Mouse (Mus musculus) B cell, adult 2 months (primary cell): ENCODE measurements around the gene Fam78a.
A peak's percentile ranks its signal among the peaks of the same experiment; 100 is the strongest.
"Not testable (repeated sequence)": the region's sequence is repeated elsewhere in the genome, so short reads cannot be mapped to it uniquely, and the experiment has no call there.

Source experiments
- DNase-seq, 2 experiments: peaks; one replicate each; pipeline ENCODE4 v3.0.0; 2022

Gene Fam78a

GRCm38 (mm10) chr2:32064913-32065312 is 19.7 kb downstream of the Fam78a start:
- DNase-seq: peak in 1 of 2 experiments; percentile 23

GRCm38 (mm10) chr2:32063451-32064151 is 21.1 kb downstream of the Fam78a start:
- no peak for DNase-seq

GRCm38 (mm10) chr2:32062626-32063410 is 21.8 kb downstream of the Fam78a start:
- DNase-seq: peak; percentile 30 to 46

GRCm38 (mm10) chr2:32061722-32062505 is 22.7 kb downstream of the Fam78a start:
- no peak for DNase-seq

GRCm38 (mm10) chr2:32061189-32061588 is 23.5 kb downstream of the Fam78a start:
- DNase-seq: no peak

- no peak for DNase-seq
Observed at GRCm38 (mm10) chr2:32060228-32060805, 24.3 kb downstream of the Fam78a start.

GRCm38 (mm10) chr2:32059613-32060012 is 25.0 kb downstream of the Fam78a start:
- DNase-seq: no peak

GRCm38 (mm10) chr2:32058716-32059115 is 25.9 kb downstream of the Fam78a start:
- no peak for DNase-seq

- no peak for DNase-seq
Observed at GRCm38 (mm10) chr2:32058241-32058640, 26.4 kb downstream of the Fam78a start.

- DNase-seq: no peak
Observed at GRCm38 (mm10) chr2:32057794-32058193, 26.9 kb downstream of the Fam78a start.

- no peak for DNase-seq
Observed at GRCm38 (mm10) chr2:32057360-32057759, 27.3 kb downstream of the Fam78a start.

GRCm38 (mm10) chr2:32056524-32056923 is 28.1 kb downstream of the Fam78a start:
- DNase-seq: no peak

- no peak for DNase-seq
Observed at GRCm38 (mm10) chr2:32055357-32055965, 29.2 kb downstream of the Fam78a start.

- DNase-seq: no peak
Observed at GRCm38 (mm10) chr2:32052418-32052817, 32.2 kb downstream of the Fam78a start.

- no peak for DNase-seq
Observed at GRCm38 (mm10) chr2:32051791-32052190, 32.9 kb downstream of the Fam78a start.

GRCm38 (mm10) chr2:32047323-32047722 is 37.3 kb downstream of the Fam78a start:
- no peak for DNase-seq

GRCm38 (mm10) chr2:32046009-32046408 is 38.6 kb downstream of the Fam78a start:
- DNase-seq: no peak

- DNase-seq: no peak
Observed at GRCm38 (mm10) chr2:32045375-32045774, 39.3 kb downstream of the Fam78a start.

- no peak for DNase-seq
Observed at GRCm38 (mm10) chr2:32043836-32044235, 40.8 kb downstream of the Fam78a start.

- DNase-seq: no peak
Observed at GRCm38 (mm10) chr2:32041087-32041486, 43.6 kb downstream of the Fam78a start.

- not testable (repeated sequence) for DNase-seq
Observed at GRCm38 (mm10) chr2:32040646-32041045, 44.0 kb downstream of the Fam78a start.

GRCm38 (mm10) chr2:32038661-32039081 is 46.0 kb downstream of the Fam78a start:
- DNase-seq: no peak
